Mouse (Mus musculus) cerebellum, adult 9-10 months (tissue): ENCODE measurements around the gene 2300002M23Rik.

Experiments
- DNase-seq: peaks from one replicate; pipeline ENCODE4 v3.0.0; 2022

Gene 2300002M23Rik

GRCm38 (mm10) chr17:35556812-35557211 lies 10.4 kb upstream of the 2300002M23Rik start:
- DNase-seq: no peak

GRCm38 (mm10) chr17:35557351-35557750 lies 9.9 kb upstream of the 2300002M23Rik start:
- DNase-seq: no peak

GRCm38 (mm10) chr17:35558216-35558615 lies 9.0 kb upstream of the 2300002M23Rik start:
- no peak for DNase-seq

GRCm38 (mm10) chr17:35567767-35568166 lies 517 bp downstream of the 2300002M23Rik start:
- DNase-seq: no peak

GRCm38 (mm10) chr17:35569091-35569944 lies 2.1 kb downstream of the 2300002M23Rik start:
- no peak for DNase-seq

- no peak for DNase-seq
These were observed 3.6 kb downstream of the 2300002M23Rik start for GRCm38 (mm10) chr17:35570836-35571235.

GRCm38 (mm10) chr17:35571477-35571876 lies 4.2 kb downstream of the 2300002M23Rik start:
- no peak for DNase-seq

GRCm38 (mm10) chr17:35578211-35578610 lies 11.0 kb downstream of the 2300002M23Rik start:
- peak; percentile 69 for DNase-seq

GRCm38 (mm10) chr17:35582900-35583299 lies 15.7 kb downstream of the 2300002M23Rik start:
- no peak for DNase-seq

- peak; percentile 73 for DNase-seq
These were observed 17.2 kb downstream of the 2300002M23Rik start for GRCm38 (mm10) chr17:35584330-35584937.

- DNase-seq: no peak
These were observed 20.0 kb downstream of the 2300002M23Rik start for GRCm38 (mm10) chr17:35587291-35587690.

- no peak for DNase-seq
These were observed 21.1 kb downstream of the 2300002M23Rik start for GRCm38 (mm10) chr17:35588387-35588786.

- peak; percentile 60 for DNase-seq
These were observed 23.4 kb downstream of the 2300002M23Rik start for GRCm38 (mm10) chr17:35590410-35591218.

- no peak for DNase-seq
These were observed 23.9 kb downstream of the 2300002M23Rik start for GRCm38 (mm10) chr17:35591219-35591578.

GRCm38 (mm10) chr17:35591731-35592130 lies 24.5 kb downstream of the 2300002M23Rik start:
- DNase-seq: no peak

GRCm38 (mm10) chr17:35592131-35592530 lies 24.9 kb downstream of the 2300002M23Rik start:
- DNase-seq: no peak

- no peak for DNase-seq
These were observed 26.5 kb downstream of the 2300002M23Rik start for GRCm38 (mm10) chr17:35593786-35594185.

GRCm38 (mm10) chr17:35594456-35594855 lies 27.2 kb downstream of the 2300002M23Rik start:
- no peak for DNase-seq

- DNase-seq: no peak
These were observed 30.1 kb downstream of the 2300002M23Rik start for GRCm38 (mm10) chr17:35597399-35597798.

- no peak for DNase-seq
These were observed 34.0 kb downstream of the 2300002M23Rik start, which contains the start of gene Sfta2 for GRCm38 (mm10) chr17:35601249-35601648. Gene Sfta2, plus strand, starts transcription at chr17:35601549.

GRCm38 (mm10) chr17:35601736-35602354 lies 34.6 kb downstream of the 2300002M23Rik start:
- DNase-seq: no peak

GRCm38 (mm10) chr17:35617127-35617526 lies 49.9 kb downstream of the 2300002M23Rik start:
- DNase-seq: no peak
